Mouse (Mus musculus) inflammation-experienced regulatory T-cells, adult 6 months (primary cell): ENCODE results near the gene Rpusd3. TPM values are rescaled to one million over a fixed set of nuclear protein-coding genes. Genes with fewer than 3 reads are reported as not detected.

Experiments
- ATAC-seq: one replicate; pipeline ENCODE4 v1.8.0; 2017
- polyA plus RNA-seq, 3 experiments: library from polyadenylated mRNA; unstranded; fragments of 100-300 nt; shearing (Covaris generic); gene quantifications; one replicate each; pipeline ENCODE4 v1.2.1; 2017

Rpusd3 gene
- 10 to 100 TPM in 2 of 3 experiments, 1 to 10 TPM in 1; 6.5 to 13.4 (median 12.0) TPM for polyA plus RNA-seq

- peak; percentile 99 for ATAC-seq
These were observed at the start of gene Rpusd3 for GRCm38 (mm10) chr6:113419199-113419587. Gene Rpusd3, minus strand, starts transcription at chr6:113419340.

DNA sequence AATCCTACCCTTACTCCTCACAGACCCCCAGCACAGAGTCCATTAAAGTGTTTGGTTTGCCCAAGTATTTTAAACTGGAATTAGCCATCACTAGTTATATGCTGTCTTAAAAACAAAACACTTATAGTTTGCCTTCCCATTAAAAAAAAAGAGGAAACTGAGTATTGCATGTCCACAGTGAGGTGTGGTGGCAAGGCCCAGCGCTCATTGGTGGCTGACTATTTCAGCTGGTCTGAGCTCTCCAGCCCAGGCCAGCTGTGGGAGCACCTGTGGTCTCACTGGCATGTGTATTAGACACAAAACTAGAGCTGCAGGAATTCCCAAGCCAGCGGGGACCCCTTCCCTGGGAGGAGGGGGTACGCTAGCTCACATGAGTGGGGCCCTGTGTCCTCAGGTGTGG, 49.4 kb upstream of the Rpusd3 start:
- no peak for ATAC-seq

DNA sequence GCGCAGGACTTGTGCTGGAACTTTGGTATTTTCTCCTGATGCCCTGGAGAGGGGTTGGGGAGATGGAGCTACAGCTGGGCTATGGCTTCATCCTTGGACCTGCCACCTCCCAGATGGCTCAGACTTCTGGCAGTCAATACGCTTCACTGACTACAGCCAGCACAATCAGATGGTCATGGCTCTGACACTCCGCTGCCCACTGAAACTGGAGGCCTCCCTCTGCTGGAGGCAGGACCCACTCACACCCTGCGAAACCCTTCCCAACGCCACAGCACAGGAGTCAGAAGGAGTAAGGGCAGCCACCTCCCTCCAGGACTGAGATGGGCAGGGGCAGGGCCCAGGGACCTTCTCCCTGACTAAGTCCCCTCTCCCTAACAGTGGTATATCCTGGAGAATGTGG, 46.5 kb upstream of the Rpusd3 start:
- no peak for ATAC-seq

GRCm38 (mm10) chr6:113464040-113464439, 44.9 kb upstream of the Rpusd3 start:
- ATAC-seq = no peak

DNA sequence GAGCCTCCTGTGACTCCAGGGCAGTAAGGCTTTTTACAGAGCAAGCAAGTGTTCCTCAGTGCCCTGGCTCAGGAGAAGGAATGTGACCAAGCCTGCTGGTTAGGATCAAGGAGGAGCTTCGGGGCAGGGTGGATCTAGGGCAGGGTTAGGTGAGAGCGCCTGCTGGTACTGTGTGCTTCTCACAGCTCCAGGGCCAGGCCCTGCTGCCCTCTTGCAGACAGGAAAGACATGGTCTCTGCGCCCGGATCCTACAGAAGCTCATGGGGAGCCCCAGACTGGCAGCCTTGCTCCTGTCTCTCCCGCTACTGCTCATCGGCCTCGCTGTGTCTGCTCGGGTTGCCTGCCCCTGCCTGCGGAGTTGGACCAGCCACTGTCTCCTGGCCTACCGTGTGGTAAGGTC, 39.5 kb upstream of the Rpusd3 start:
- no peak for ATAC-seq

DNA sequence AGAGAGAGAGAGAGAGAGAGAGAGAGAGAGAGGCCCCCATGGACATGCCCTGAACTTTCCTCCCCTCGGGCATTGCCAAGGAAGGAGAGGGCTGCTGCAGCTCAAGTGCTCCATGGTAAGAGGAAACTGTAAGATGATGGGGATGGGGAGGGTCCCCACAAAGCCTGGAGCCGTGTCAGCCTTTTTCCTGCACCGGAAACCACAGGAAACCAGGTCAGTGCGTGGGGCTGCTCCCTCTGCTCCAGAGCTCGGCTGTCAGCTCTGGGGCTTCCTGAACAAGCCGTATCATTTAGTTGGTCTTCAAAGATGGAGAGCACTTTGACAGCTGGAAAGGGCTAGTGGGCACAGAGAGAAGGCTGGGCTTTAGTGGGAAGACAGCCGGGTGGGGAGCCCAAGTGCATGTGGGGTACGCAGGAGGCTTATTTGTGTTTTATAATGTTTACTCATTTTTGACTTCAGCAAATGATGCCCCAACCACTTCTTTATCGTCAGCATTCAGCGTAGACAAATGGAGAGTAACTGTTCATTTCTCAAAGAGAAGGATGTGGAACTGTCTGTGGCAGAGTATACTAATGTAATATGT, 38.9 kb upstream of the Rpusd3 start, which contains the start of gene Il17re:
Il17re (plus strand) TSS at position 533 of the 583 bp plus-strand sequence.
- ATAC-seq = no peak

GRCm38 (mm10) chr6:113455007-113455406, 35.9 kb upstream of the Rpusd3 start:
- ATAC-seq = no peak

GRCm38 (mm10) chr6:113451839-113452238, 32.7 kb upstream of the Rpusd3 start:
- ATAC-seq = no peak

GRCm38 (mm10) chr6:113447639-113448038, 28.5 kb upstream of the Rpusd3 start:
- ATAC-seq = no peak

- no peak for ATAC-seq
These were observed 25.2 kb upstream of the Rpusd3 start for GRCm38 (mm10) chr6:113444207-113444965.

DNA sequence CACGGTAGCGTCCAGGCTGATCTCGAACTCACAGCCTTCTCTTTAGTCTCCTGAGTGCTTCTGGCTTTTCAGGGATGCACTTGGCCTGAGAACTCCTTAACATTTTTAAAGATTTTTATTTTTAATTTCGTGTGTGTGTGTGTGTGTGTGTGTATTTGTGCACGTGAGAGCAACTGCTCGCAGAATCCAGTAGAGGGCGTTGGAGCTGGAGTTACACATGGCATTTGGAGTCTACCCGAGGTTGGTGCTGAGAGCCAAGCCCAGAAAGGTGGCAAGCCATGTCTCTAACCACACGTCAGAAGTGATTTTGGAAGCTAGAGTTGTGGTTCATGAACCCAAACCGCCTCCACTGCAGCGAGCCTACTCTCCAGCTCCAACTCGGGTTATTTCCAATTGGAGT, 24.0 kb upstream of the Rpusd3 start:
- ATAC-seq = no peak

DNA sequence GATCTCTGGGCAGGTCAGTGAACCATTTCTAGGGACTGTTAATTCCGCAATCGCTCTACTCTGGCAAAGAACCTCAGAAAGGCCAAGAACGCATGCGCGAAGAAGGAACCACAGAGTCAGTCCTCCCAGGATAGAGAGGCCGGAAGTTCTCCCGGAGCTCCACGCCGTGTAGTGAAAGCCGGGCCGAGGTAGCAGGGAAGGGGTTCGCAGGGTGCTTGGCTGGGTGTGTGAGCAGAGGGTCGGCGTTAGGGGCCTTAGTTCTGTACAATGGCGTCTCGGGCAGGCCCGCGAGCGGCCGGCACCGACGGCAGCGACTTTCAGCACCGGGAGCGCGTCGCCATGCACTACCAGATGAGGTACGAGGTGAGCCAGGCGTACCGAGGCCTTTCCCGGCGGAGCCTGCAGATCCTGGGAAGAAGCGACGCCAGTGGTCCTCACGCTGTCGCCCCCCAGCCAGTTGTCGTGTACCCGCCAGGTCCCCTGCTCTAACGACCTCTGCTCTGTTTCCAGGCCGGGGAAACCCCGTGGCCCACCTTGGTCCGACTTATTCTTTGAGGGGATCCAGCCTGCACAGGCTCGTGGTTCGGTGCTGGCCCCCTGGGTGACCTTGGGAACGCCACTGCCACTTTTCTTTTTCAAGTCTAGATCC, 23.4 kb upstream of the Rpusd3 start, which contains the start of gene Jagn1:
Jagn1 (plus strand) TSS at position 128 of the 649 bp plus-strand sequence.
- peak; percentile 93 for ATAC-seq

DNA sequence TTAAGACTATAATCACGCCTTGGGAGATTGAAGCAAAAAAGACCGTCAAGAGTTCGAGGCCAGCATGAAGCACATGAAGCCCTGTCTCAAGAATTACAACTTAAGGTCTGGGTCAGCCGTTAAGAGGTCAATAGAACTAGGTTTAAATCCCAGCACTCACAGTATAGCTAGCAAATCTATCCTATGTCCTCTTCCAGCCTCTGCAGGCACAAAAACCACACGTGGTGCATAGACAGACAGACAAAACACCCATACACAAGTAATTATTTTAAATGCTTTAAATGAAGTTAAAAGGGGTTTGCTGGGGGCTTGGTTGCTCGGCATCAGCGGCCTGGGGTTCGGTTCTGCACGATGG, 22.9 kb upstream of the Rpusd3 start:
- ATAC-seq = peak; percentile 14

DNA sequence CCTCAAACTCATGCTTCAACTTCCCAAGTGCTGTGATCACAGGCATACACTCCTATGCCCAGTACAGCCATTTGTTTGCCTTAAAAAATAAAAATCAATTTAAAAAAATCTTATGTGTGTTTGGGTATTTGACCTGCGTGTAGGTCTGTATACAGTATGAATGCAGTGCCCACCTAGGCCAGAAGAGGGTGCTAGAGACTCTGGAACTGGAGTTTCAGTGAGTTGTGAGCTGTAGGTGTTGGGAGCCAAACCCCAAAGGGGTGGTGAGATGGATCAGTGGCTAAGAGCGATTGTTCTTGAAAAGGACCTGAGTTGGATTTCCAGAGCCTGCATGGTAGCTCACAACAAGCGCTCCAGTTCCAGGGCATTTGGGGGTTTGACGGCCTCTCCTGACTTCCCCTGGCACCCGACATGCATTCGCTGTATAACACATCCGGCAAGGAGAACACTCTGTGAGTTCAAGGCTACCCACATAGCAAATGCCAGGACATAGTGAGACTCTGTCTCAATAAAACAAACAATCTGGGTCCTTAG, 22.1 kb upstream of the Rpusd3 start:
- peak; percentile 68 for ATAC-seq

- no peak for ATAC-seq
These were observed 21.5 kb upstream of the Rpusd3 start for GRCm38 (mm10) chr6:113440686-113441085.

GRCm38 (mm10) chr6:113438721-113439430, 19.7 kb upstream of the Rpusd3 start:
- ATAC-seq = no peak

- ATAC-seq = no peak
These were observed 18.0 kb upstream of the Rpusd3 start for GRCm38 (mm10) chr6:113437135-113437534.

DNA sequence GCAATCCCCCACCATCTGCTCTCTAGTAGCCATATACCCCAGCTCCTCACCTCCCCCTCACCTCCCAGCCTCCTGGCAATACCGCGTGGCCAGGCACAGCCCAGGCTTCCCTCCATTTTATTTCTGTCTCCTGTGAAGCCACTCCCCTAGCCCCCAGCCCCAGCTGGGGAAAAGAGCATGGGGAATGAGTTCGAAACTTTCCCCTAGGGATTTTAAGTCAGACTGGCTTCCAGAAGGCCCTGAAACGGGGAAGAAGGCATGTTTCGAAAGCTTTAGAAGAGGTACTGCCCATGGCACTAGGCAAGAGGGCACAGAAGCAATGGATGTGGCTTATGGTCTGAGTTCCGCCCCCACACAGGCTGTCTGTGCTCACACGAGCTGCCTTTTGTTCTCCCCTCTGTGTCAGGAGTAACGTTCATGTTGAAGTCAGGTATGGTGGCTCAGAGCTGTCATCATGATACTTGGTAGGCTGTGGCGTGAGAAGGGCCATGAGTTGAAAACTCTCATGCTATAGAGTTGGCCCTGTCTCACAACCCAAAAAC, 16.6 kb upstream of the Rpusd3 start, which contains the start of gene Cidec:
Cidec (minus strand) TSS at position 97 of the 542 bp plus-strand sequence.
- ATAC-seq = no peak

DNA sequence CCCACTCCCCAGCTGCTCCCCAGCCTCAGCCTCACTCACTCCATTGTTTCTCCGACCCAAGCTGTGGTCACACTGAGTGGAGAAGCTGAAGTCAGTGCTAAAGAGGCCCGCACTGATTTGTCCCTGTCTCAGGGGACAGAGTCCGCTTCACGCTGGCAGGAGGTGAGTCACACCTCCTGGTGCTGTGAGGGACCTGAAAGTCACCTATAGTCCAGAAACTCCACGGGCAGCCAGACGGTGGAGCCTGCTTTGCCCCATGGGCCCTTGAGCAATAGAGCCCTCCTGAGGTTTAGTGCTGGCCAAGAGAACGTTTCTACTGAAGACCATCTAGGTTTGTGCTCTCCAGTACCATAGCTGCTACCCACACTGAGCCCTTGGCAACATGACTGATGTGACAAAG, 15.6 kb upstream of the Rpusd3 start:
- no peak for ATAC-seq

GRCm38 (mm10) chr6:113433661-113434060, 14.5 kb upstream of the Rpusd3 start:
- no peak for ATAC-seq

DNA sequence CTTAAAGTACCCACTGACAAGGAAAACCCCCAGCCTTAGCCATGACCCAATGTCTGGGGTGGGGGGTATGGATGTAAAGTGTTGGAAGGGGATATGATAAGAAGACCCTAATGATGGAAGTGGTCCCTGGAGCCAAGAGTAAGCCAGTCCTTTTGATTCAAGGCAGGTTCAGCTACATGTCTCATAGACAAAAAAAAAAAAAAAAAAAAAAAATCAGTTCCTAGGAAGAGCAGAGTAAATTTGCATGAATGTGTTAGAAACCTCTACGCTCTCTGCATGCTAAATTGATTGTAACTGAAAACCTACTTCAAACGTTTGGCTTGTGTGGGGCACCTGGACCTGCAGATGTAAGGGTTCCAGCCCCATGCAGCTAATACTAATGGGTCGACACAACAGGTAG, 12.7 kb upstream of the Rpusd3 start:
- ATAC-seq = no peak

- no peak for ATAC-seq
These were observed 11.7 kb upstream of the Rpusd3 start for GRCm38 (mm10) chr6:113430846-113431245.
